Mouse (Mus musculus) c-Kit-positive CD71-positive TER-119-negative erythroid progenitor cells, embryonic 14.5 days (primary cell): ENCODE data around the gene Cyct.

ENCODE experiments used
- DNase-seq: peaks from one replicate; pipeline ENCODE4 v3.0.0-alpha.2; 2013; ENCODE audit warnings: low read depth

Gene Cyct

GRCm38 (mm10) chr2:76338215-76339156, 21.8 kb downstream of the Cyct start, which contains the start of gene Pde11a:
TSS of gene Pde11a (minus strand) at chr2:76338774.
- no peak for DNase-seq

GRCm38 (mm10) chr2:76334596-76334995, 25.7 kb downstream of the Cyct start:
- DNase-seq = no peak

- DNase-seq = no peak
Measured at GRCm38 (mm10) chr2:76332161-76332805, 28.0 kb downstream of the Cyct start.

GRCm38 (mm10) chr2:76330081-76330480, 30.2 kb downstream of the Cyct start:
- DNase-seq = no peak

GRCm38 (mm10) chr2:76326161-76326560, 34.1 kb downstream of the Cyct start:
- no peak for DNase-seq

- DNase-seq = no peak
Measured at GRCm38 (mm10) chr2:76324463-76324862, 35.8 kb downstream of the Cyct start.

DNA sequence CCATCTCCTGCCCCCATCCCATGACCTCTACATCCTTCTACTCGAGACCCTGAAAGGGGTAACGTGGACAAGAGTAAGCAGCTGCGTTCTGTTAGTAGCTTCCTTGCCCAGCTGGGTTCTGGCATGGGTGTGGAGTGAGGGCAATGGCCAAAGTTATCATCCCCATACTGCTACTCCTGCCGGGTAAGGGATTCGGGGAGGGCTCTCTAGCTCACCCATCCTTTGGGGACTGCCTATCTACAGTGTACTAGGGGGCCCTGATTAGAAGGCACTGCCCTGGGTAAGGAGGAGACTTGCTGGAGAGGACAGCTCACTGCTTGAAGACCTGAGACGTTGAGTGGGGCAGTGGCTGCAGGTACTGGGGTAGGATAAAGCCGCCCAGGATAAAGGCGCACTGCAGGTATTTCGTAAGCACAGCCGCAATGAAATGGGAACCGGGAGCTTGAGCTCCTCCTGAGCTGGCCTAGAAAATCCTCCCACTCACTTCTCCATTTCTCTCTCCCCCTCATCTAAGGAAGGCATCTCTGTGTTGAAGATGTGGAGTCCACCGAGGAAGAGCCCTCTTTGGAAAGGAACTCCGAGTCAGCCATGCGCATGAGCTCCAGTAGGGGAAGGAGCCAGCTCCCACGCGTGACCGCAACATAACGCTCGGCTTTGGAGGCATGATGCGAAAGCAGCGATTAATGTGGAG, 36.9 kb downstream of the Cyct start:
- no peak for DNase-seq

DNA sequence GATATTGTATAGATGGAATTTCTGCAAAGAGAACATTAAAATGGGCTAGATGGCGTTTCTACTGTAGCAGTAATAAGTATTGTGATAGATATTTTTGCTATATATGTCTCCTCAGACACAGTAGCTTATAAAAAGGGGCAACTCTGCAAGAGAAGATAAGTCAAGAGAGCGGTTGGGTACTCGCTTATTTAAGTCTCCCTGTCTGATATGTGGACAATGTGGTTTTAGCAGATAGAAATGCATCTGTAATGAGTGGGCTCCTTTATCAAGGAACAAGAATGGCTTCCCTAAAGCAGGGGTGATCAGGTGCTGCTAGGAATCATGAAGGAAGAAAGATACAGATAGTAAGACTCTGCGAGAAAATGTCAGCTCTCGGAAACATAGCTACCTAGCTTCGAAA, 39.9 kb downstream of the Cyct start:
- peak; percentile 19 for DNase-seq

DNA sequence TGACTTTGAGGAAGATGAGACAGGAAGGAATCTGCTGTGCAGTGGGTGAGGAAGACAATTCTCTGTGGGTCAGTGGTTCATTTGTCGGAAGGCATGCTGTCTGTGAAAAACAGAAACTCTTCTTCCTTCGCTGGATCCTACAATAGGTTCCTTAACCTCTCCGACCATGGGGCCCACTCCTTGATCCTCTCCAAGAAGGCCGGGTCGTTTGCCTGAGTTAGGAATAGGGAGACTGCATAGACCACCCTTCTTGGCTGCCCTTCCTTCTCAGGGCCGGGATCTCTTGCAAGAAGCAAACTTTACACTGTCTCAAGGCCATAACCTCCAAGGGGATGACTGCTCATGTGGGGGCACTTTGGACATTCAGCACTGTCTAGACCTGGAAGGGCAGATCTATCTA, 41.0 kb downstream of the Cyct start:
- DNase-seq = no peak
